Mouse (Mus musculus) embryo, embryonic 10 days (tissue): ENCODE measurements at regions not wholly inside any gene's neighbourhood (a gene's known extent, or its start where the extent isn't known, plus 50 kb on each side); places are given as distances from the start of the nearest gene placed in this dataset.
"Not testable (repeated sequence)": the region's sequence is repeated elsewhere in the genome, so short reads cannot be mapped to it uniquely, and the experiment has no call there.

ENCODE experiments used
- DNase-seq: peaks from one replicate; pipeline ENCODE4 v3.0.0-alpha.2; 2015; ENCODE audit warnings: low spot score

DNA sequence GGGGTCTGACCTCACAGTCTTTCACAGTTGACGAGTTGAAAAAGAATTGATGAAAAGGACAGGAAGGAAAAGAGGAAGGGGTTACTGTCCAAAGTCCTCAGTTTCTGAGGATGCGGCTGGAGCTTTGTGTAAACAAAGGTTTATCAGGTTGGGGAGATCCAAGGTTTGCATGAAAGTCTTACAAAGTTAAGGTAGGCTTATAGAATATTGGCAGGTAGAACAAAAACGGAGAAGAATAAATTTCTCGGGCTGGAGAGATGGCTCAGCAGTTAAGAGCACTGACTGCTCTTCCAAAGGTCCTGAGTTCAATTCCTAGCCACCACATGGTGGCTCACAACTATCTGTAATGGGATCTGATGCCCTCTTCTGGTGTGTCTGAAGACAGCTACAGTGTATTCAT lies 60.9 kb upstream of the Acpp start:
- not testable (repeated sequence) for DNase-seq

DNA sequence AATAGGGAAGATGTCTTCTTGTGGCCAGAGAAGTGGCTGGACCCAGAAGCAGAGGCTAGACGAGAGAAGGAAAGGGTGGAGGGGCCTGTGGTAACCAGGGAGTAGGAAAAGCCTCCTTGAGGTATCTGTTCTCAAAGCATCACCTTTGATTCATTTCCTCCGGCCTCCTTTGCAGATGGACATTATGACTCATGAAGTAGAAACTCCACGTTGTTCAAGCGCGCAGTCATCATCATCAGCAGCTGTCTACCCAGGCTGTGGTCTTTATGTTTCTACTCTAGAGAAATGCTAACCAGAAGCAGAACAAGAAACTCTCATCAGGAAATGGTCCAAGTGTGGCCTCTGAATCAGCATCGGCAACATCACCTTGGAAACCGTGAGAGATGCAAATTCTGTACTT lies 50.3 kb upstream of the Acpp start:
- no peak for DNase-seq
